ENCODE assay signal across 23 mouse cellular contexts in genomic region chr13:95135326-95136150, GRCm38 (mm10).
DNase-seq lines count a peak whose midpoint lies in the region; ATAC-seq and TF ChIP-seq lines count a peak whose summit lies in the region.
"Had no signal": no experiment of that assay in that cellular context is flagged by ENCODE, and none has a peak within 500 bp of the region (broad histone marks: within the 10 kb centered on the region; RNA-seq: fewer than 3 reads in every experiment).

No protein-coding gene starts in this region.

- H3K4me3 ChIP-seq in left cerebral cortex, adult 2 months: no peak overlapping the region
- H3K4me3 ChIP-seq: forebrain, embryonic 10.5 days; forebrain, embryonic 15.5 days; hindbrain, embryonic 10.5 days; lung, embryonic 15.5 days; myocyte; neural tube, embryonic 12.5 days had no signal

- in situ Hi-C loops in Patski (cut with MboI; ENCODE audit: low pct_unique_long_range_greater_than_20kb): no loop called here

- peak overlapping the region; percentile 62 for H3K27ac ChIP-seq in left cerebral cortex, adult 2 months
- H3K27ac ChIP-seq: forebrain, embryonic 10.5 days; forebrain, embryonic 15.5 days; hindbrain, embryonic 10.5 days; lung, embryonic 15.5 days; neural tube, embryonic 12.5 days had no signal

- CTCF ChIA-PET in Patski (lab: Charles Lee): interaction anchor here (1.1 kb wide), 1 partner anchor 9 kb away, joined by 3 read pairs; no protein-coding TSS in a partner anchor

- TF ChIP-seq CTCF in left cerebral cortex, adult 2 months (IDR thresholded peaks at IDR 0.05): no peak
- no peak for TF ChIP-seq CTCF in Patski (IDR thresholded peaks at IDR 0.05)

- POLR2A ChIA-PET in Patski (lab: Charles Lee): no interaction called here

- H3K27me3 ChIP-seq in Patski: no peaks in the 10 kb centered on the region
- H3K27me3 ChIP-seq: forebrain, embryonic 15.5 days; lung, embryonic 15.5 days; neural tube, embryonic 12.5 days had no signal

- intact Hi-C loops in left cerebral cortex, adult 2 months (cut with DNase I): no loop called here

- DNase-seq in frontal cortex, postnatal 25 days (ENCODE audit: low spot score in 2 of 2): no peak
- no peak for DNase-seq in left cerebral cortex, adult 2 months (ENCODE audit: extremely low spot score in 1 of 2, low spot score in 2 of 2)
- DNase-seq in left cerebral cortex, adult 18-20 months (ENCODE audit: low spot score in 2 of 2): no peak
- DNase-seq in Patski (ENCODE audit: low read depth, low spot score): no peak
- DNase-seq in fibroblast of lung, adult 2 months (ENCODE audit: low read depth): peak; percentile 22
- no peak for DNase-seq in B cell, adult 2 months
- DNase-seq: adrenal gland, postnatal 10 days; cerebellum, adult 11 months; cerebellum, adult 9-10 months; cerebellum, postnatal 36 days; heart, postnatal 14 days; kidney, adult 18-20 months; liver; thymus, postnatal 4 days had no signal

- 0 out of 2 replicates have a peak, but pooled peaks have one; percentile 13 for ATAC-seq in frontal cortex, adult (ENCODE audit: low TSS enrichment)
- peak; percentile 63 for ATAC-seq in Patski
- ATAC-seq: CD4-positive, CD25-positive, alpha-beta regulatory T cell, adult 4 months; forebrain, embryonic 15.5 days; hindbrain, embryonic 16.5 days had no signal
